Mouse (Mus musculus) cerebral cortex, adult 2 months (tissue): ENCODE measurements around the gene AI481877.

Experiments
- WGBS: fragments of 180-500 bp; shearing (Covaris S2); methylation state at CpG from one replicate; pipeline ENCODE4 v1.1.7; 2018; 5-methylcytosine and 5-hydroxymethylcytosine counted together

The AI481877 gene

GRCm38 (mm10) chr4:59034325-59034917, 104.4 kb downstream of the AI481877 start:
- 58% methylated on average over 10 of the region's 10 CpGs for WGBS

DNA sequence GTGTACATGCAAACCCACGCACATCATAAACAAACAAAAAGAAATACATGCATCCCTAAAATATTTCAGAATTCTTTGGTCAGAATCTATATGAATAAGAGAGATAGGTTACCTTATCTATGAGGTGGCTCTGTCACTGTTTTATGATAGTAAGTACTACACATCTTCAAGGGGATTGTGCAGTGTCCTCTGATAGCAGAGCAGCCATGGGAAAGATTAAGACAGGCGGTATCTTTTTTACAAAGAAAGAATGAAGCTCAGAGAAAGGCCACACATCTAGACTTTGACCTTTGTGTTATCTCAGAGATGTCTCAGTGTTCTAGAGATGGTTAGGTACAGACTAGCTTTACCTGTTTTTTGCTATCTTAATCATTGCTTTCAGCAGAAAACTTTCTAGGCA, 121.9 kb downstream of the AI481877 start:
- WGBS: 93% methylated on average over 2 of the region's 2 CpGs

DNA sequence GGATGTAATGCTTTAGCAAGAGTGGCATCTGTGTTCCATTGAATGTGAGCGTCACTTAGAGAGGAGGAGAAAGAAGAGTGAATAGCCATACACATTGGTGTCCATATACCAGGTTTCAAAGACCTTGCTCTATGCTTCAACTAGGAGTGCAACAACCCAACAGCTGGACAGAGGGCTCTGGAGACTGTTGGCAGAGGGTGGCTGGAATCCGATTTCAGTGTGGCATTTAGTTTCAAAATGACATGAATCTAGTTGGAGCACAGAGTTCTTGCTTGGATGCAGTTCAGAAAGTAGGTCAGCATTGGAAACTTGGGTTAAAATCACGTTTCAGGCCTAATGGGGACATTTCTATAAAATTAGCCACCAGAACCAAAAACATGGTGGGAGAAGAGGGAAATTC, 123.6 kb downstream of the AI481877 start:
- 75% methylated on average over 3 of the region's 3 CpGs for WGBS

DNA sequence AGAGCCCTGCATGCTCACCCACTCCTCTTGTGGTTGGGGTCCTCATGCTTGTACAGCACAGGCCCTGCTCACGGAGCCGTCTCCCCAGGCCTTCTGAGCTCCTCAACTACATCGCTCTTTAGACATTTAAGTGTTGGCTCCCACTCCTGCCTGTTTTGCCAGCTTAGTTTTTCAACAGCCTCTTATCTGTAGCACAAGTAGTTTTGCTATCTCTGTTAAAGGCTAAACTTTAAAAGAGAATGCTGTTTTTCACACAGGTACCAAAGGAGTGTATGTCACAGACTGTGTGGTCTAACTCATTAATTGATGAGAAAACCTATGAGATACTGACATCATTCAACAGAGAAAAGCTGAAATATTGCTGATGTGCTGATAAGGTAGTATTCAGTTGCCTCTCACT, 127.3 kb downstream of the AI481877 start:
- 47% methylated on average over 3 of the region's 3 CpGs for WGBS

DNA sequence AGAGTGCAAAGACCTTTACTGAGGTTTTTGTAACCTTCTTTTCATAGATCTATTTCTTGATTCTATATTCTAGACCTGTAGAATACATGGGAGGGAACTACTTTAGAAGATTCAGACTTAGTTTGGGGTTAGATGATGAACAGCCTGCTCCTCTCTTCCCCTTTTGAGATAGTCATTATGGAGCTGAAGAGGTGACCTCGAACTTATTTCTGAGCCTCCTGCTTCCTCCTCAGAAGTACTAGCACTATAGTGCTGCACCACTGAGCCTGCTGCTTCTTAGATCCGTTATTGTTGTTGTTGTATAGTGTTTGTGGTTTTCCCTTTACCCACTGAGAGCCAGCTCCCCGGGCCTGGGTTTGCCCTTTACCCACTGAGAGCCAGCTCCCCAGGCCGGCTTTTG, 129.1 kb downstream of the AI481877 start:
- WGBS: 64% methylated on average over 4 of the region's 4 CpGs

GRCm38 (mm10) chr4:59009186-59009585, 129.6 kb downstream of the AI481877 start:
- 83% methylated on average over 7 of the region's 7 CpGs for WGBS

DNA sequence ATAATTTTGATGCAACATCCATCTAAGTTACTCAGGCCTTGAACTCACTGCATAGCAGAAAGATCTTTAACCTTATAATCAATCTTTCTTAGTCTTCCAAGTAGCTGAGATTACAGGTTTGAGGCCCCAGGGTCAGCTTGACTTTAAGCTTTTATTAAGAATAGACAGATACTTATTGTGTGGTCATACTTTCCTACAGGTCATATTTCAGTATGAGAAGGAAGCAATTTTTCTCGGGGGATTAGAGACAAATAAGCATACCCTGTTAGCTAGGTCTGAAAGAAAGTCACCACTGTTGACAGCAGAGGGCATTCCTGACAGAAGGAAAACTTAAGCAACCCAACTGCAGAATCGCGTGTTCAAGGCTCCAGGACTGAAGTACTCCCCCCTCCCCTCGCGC, 130.8 kb downstream of the AI481877 start:
- WGBS: 65% methylated on average over 5 of the region's 5 CpGs

- WGBS: 59% methylated on average over 6 of the region's 6 CpGs
Measured at GRCm38 (mm10) chr4:59007016-59007415, 131.8 kb downstream of the AI481877 start.

- WGBS: 67% methylated on average over 8 of the region's 8 CpGs
Measured at GRCm38 (mm10) chr4:59006211-59006610, 132.6 kb downstream of the AI481877 start.

- WGBS: 26% methylated on average over 7 of the region's 7 CpGs
Measured at GRCm38 (mm10) chr4:59003806-59004200, 135.0 kb downstream of the AI481877 start.

- 1% methylated on average over 89 of the region's 89 CpGs for WGBS
Measured at GRCm38 (mm10) chr4:59002948-59003805, 135.6 kb downstream of the AI481877 start, which contains the start of gene Gm20503. Gm20503 (plus strand) TSS chr4:59003210.

DNA sequence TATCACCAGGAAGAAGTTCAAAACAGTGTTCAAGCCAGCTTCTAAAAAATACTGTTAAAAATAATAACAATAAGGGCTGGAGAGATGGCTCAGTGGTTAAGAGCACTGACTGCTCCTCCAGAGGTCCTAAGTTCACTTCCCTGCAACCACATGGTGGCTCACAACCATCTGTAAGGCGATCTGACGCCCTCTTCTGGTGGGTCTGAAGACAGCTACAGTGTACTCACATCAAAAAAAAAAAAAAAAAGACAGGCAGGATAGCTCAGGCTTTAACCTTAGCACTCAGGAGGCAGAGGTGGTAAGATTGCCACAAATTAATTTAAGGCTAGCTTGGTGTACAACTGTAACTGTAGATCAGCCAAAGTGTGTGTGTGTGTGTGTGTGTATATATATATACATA, 138.2 kb downstream of the AI481877 start:
- 2% methylated on average over 2 of the region's 2 CpGs for WGBS

GRCm38 (mm10) chr4:58999686-59000085, 139.1 kb downstream of the AI481877 start:
- WGBS: 3% methylated on average over 2 of the region's 2 CpGs

DNA sequence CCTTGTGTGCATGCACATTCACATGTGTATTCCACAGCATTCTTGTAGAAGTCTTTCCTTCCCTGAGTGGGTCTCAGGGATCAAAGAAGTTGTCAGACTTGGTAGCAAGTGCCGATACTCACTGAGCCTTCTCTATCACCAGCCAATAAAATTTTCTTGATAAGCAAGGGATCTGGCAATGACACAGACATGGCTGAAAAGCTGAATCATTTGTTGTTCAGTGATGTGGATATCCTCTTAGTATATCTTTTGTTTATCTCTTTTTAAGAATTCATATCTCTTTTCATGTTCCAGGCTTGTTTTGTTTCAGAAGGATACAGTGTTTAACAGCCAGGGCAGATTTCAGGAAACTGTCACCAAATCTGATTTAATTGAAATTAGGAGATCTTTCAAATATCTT, 140.1 kb downstream of the AI481877 start:
- 85% methylated on average over 1 of the region's 1 CpGs for WGBS

GRCm38 (mm10) chr4:58997081-58997480, 141.7 kb downstream of the AI481877 start:
- WGBS: 78% methylated on average over 5 of the region's 5 CpGs

GRCm38 (mm10) chr4:58995251-58995693, 143.5 kb downstream of the AI481877 start:
- 75% methylated on average over 8 of the region's 8 CpGs for WGBS

DNA sequence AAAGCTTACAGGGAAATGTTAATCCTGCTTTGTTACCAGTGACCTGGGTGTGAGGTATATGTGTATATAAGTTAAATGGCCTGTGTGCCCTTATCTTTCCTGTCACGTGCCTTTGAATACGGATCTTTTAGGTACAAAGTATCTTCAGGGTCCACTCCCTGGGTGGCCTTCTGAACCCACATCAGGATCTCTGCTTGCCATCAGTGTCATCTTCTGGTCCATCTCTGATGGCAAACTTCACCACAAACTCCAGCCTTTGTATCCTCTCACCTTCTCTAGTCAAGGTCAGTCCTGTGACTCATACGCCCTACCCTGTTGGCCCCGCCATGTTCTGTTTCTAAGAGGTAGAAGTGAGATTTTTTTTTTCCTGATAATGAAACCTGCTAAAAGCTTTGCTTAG, 144.0 kb downstream of the AI481877 start, which contains the start of gene Dnajc25:
Dnajc25 (plus strand) TSS at position 301 of the 400 bp plus-strand sequence.
- WGBS: 98% methylated on average over 4 of the region's 4 CpGs
